Mouse (Mus musculus) monocyte, adult 5-6 weeks (primary cell): Measurements from ENCODE around the gene Atn1. TPM values are rescaled to one million over a fixed set of nuclear protein-coding genes. Genes with fewer than 3 reads are reported as not detected.

Experiments used
- ATAC-seq: fragments of 153-309, 156-312 bp; replicated peaks from 2 replicates; pipeline ENCODE4 v1.8.0; 2017; ENCODE audit warnings: mild to moderate bottlenecking; ENCODE audit not compliant: low TSS enrichment, insufficient number of reproducible peaks, severe bottlenecking, poor library complexity, low FRiP score
- total RNA-seq: library from RNA; stranded (forward); fragments of 200-1000, 200-491, 200-594 nt; gene quantifications from 3 replicates; pipeline ENCODE4 v1.2.3, GENCODE M21; 2017

The Atn1 gene
- total RNA-seq, 1 experiment from 2014 or later = 1.5 TPM

GRCm38 (mm10) chr6:124744755-124745321 is 11.5 kb downstream of the Atn1 start:
- ATAC-seq = no peak

GRCm38 (mm10) chr6:124743647-124744046 is 12.7 kb downstream of the Atn1 start:
- ATAC-seq = no peak

- no peak for ATAC-seq
Measured at GRCm38 (mm10) chr6:124742839-124743514, 13.3 kb downstream of the Atn1 start.

- ATAC-seq = no peak
Measured at GRCm38 (mm10) chr6:124741842-124742241, 14.5 kb downstream of the Atn1 start.

GRCm38 (mm10) chr6:124740888-124741761 is 15.2 kb downstream of the Atn1 start, which contains the start of gene Grcc10:
Gene Grcc10 (minus strand): TSS chr6:124741374.
- ATAC-seq = peak; percentile 54

- peak; percentile 29 for ATAC-seq
Measured at GRCm38 (mm10) chr6:124740211-124740887, 16.0 kb downstream of the Atn1 start.

- ATAC-seq = no peak
Measured at GRCm38 (mm10) chr6:124739231-124739796, 17.0 kb downstream of the Atn1 start.

GRCm38 (mm10) chr6:124738511-124739023 is 17.8 kb downstream of the Atn1 start, which contains the start of gene Ptpn6:
Gene Ptpn6 (minus strand): TSS chr6:124738714.
- ATAC-seq = peak; percentile 11; the same call in 1 of the 2 replicates

GRCm38 (mm10) chr6:124737040-124737439 is 19.3 kb downstream of the Atn1 start:
- no peak for ATAC-seq

- ATAC-seq = no peak
Measured at GRCm38 (mm10) chr6:124734417-124734816, 21.9 kb downstream of the Atn1 start.

- peak; percentile 89 for ATAC-seq
Measured at GRCm38 (mm10) chr6:124732476-124733370, 23.6 kb downstream of the Atn1 start.

- ATAC-seq = no peak
Measured at GRCm38 (mm10) chr6:124731038-124731437, 25.3 kb downstream of the Atn1 start.

- peak; percentile 53 for ATAC-seq
Measured at GRCm38 (mm10) chr6:124729850-124730705, 26.2 kb downstream of the Atn1 start.

- ATAC-seq = no peak
Measured at GRCm38 (mm10) chr6:124728621-124729020, 27.7 kb downstream of the Atn1 start.

GRCm38 (mm10) chr6:124724472-124724871 is 31.9 kb downstream of the Atn1 start:
- no peak for ATAC-seq

- peak; percentile 79 for ATAC-seq
Measured at GRCm38 (mm10) chr6:124723541-124723940, 32.8 kb downstream of the Atn1 start.
